In genomic region chr11:69575220-69575619, GRCm38 (mm10) we compare ENCODE assay signal across 9 mouse cellular contexts. TPM values are rescaled to one million over a fixed set of nuclear protein-coding genes. Genes with fewer than 3 reads are reported as not detected.
DNase-seq lines count a peak whose midpoint lies in the region; ATAC-seq and TF ChIP-seq lines count a peak whose summit lies in the region.
"Had no signal": no experiment of that assay in that cellular context is flagged by ENCODE, and none has a peak within 500 bp of the region (broad histone marks: within the 10 kb centered on the region; RNA-seq: fewer than 3 reads in every experiment).

No protein-coding gene starts in this region.

- no peak overlapping the region for H3K4me3 ChIP-seq in left cerebral cortex, adult 2 months

- no peak overlapping the region for H3K27ac ChIP-seq in left cerebral cortex, adult 2 months

- DNase-seq in adrenal gland, postnatal 10 days: peak; percentile 21
- DNase-seq in adrenal gland, postnatal 14 days: no peak
- DNase-seq in left cerebral cortex, adult 2 months (ENCODE audit: extremely low spot score in 1 of 2, low spot score in 2 of 2): no peak
- no peak for DNase-seq in left cerebral cortex, adult 11 months (ENCODE audit: low spot score)
- DNase-seq in ZHBTc4 (ENCODE audit: low read depth, low spot score): peak; percentile 78
- DNase-seq in adrenal gland, adult 18-20 months (ENCODE audit: low spot score in 2 of 2): no peak
- no peak for DNase-seq in frontal cortex, postnatal 36 days (ENCODE audit: low spot score in 2 of 2)
- DNase-seq: cerebellum, adult 18-20 months had no signal

- intact Hi-C loops in left cerebral cortex, adult 2 months (cut with DNase I): loop anchor here (5.0 kb wide), 1 partner anchor 33 kb away; no protein-coding TSS in a partner anchor

- peak; percentile 37 for ATAC-seq in megakaryocyte progenitor cell, adult 5-6 weeks (replicated peaks; ENCODE audit: poor library complexity)

- peak; percentile 46 for TF ChIP-seq CTCF in left cerebral cortex, adult 2 months (IDR thresholded peaks at IDR 0.05)

RNA-seq across cellular contexts. Expression of gene Wrap53, which starts 4.8 kb away (rescaled TPM):
- total RNA-seq in adrenal gland, postnatal 10 days (2021): 10 to 100 TPM in 1 of 2 experiments, 1 to 10 TPM in 1; 8.1 to 12.5 TPM
- 9.2 and 10.1 TPM in 2 replicates for total RNA-seq in adrenal gland, postnatal 14 days (2021)
- 10 to 100 TPM in 1 of 2 experiments, 1 to 10 TPM in 1; 7.6 to 10.5 TPM for total RNA-seq in left cerebral cortex, adult 2 months (2021)
- total RNA-seq in megakaryocyte progenitor cell, adult 5-6 weeks (2015): 16.2 and 18.3 TPM in 2 replicates
- total RNA-seq in megakaryocyte progenitor cell, adult 5-6 weeks (2017): 6.2 and 6.9 TPM in 2 replicates
- 10 to 100 TPM in 1 of 2 experiments, 1 to 10 TPM in 1; 9.6 to 10.9 TPM for total RNA-seq in adrenal gland, adult 18-20 months (2021)

RNA-seq across cellular contexts. Expression of gene Trp53, which starts 4.9 kb away (rescaled TPM):
- 10 to 100 TPM; 59.9 to 75.9 TPM for total RNA-seq in adrenal gland, postnatal 10 days (2021)
- 66.4 and 78.4 TPM in 2 replicates for total RNA-seq in adrenal gland, postnatal 14 days (2021)
- 10 to 100 TPM; 23.7 TPM for total RNA-seq in left cerebral cortex, adult 2 months (2021)
- 124 and 173 TPM in 2 replicates for total RNA-seq in megakaryocyte progenitor cell, adult 5-6 weeks (2015)
- total RNA-seq in megakaryocyte progenitor cell, adult 5-6 weeks (2017): 65.1 and 65.6 TPM in 2 replicates
- total RNA-seq in adrenal gland, adult 18-20 months (2021): 10 to 100 TPM; 48.4 to 53.4 TPM

RNA-seq across cellular contexts. Expression of gene Efnb3, which starts 15.2 kb away (rescaled TPM):
- total RNA-seq in adrenal gland, postnatal 10 days (2021): 1 to 10 TPM; 2.2 to 3.8 TPM
- total RNA-seq in adrenal gland, postnatal 14 days (2021): 1.5 and 2.0 TPM in 2 replicates
- total RNA-seq in left cerebral cortex, adult 2 months (2021): 10 to 100 TPM; 46.6 to 63.0 TPM
- total RNA-seq in megakaryocyte progenitor cell, adult 5-6 weeks (2015): 0.15 TPM in 1 of 2 replicates, not detected in the other
- 0.24 and 0.33 TPM in 2 replicates for total RNA-seq in megakaryocyte progenitor cell, adult 5-6 weeks (2017)
- total RNA-seq in adrenal gland, adult 18-20 months (2021): under 1 TPM; 0.74 to 0.76 TPM

RNA-seq across cellular contexts. Expression of gene Dnah2, which starts 26.3 kb away (rescaled TPM):
- total RNA-seq in adrenal gland, postnatal 10 days (2021): under 1 TPM; 0.30 TPM
- 0.22 and 0.49 TPM in 2 replicates for total RNA-seq in adrenal gland, postnatal 14 days (2021)
- 1 to 10 TPM; 2.7 to 3.7 TPM for total RNA-seq in left cerebral cortex, adult 2 months (2021)
- total RNA-seq in megakaryocyte progenitor cell, adult 5-6 weeks (2015): 0.07 TPM in 1 of 2 replicates, not detected in the other
- under 0.01 TPM in 1 of 2 replicates, not detected in the other for total RNA-seq in megakaryocyte progenitor cell, adult 5-6 weeks (2017)
- under 1 TPM; 0.13 TPM for total RNA-seq in adrenal gland, adult 18-20 months (2021)

RNA-seq across cellular contexts. Expression of gene Atp1b2, which starts 30.5 kb away (rescaled TPM):
- total RNA-seq in adrenal gland, postnatal 10 days (2021): 10 to 100 TPM; 38.6 to 52.9 TPM
- total RNA-seq in adrenal gland, postnatal 14 days (2021): 37.4 and 39.7 TPM in 2 replicates
- 100 to 1,000 TPM; 411 to 429 TPM for total RNA-seq in left cerebral cortex, adult 2 months (2021)
- 19.6 and 44.5 TPM in 2 replicates for total RNA-seq in megakaryocyte progenitor cell, adult 5-6 weeks (2015)
- total RNA-seq in megakaryocyte progenitor cell, adult 5-6 weeks (2017): 2.0 and 4.0 TPM in 2 replicates
- total RNA-seq in adrenal gland, adult 18-20 months (2021): 10 to 100 TPM; 32.8 to 39.8 TPM

Comparison
In these comparisons a context has a peak if more than half of its experiments do, and no peak if none do; other contexts are left out.
1. DNase-seq: peak in adrenal gland, postnatal 10 days (single experiment) and ZHBTc4 (single experiment); none in adrenal gland, postnatal 14 days (single experiment), left cerebral cortex, adult 2 months (0 of 2), left cerebral cortex, adult 11 months (single experiment), adrenal gland, adult 18-20 months (0 of 2) and frontal cortex, postnatal 36 days (0 of 2).
2. RNA of gene Efnb3, which starts 15.2 kb away (total RNA-seq): 46.6 to 63.0 TPM in left cerebral cortex, adult 2 months; 2.2 to 3.8 TPM in adrenal gland, postnatal 10 days, 1.5 to 2.0 TPM in adrenal gland, postnatal 14 days, 0.74 to 0.76 TPM in adrenal gland, adult 18-20 months and 0.15 to 0.33 TPM in megakaryocyte progenitor cell, adult 5-6 weeks; every median in the first group is over 4 times any median in the second.